Mouse (Mus musculus) 3134 (cell line): Measurements from ENCODE around the gene Gsg1.

Experiments used
- DNase-seq: peaks from one replicate; pipeline ENCODE4 v3.0.0-alpha.2; 2011; ENCODE audit warnings: low spot score; ENCODE audit not compliant: insufficient read length; ENCODE audit errors: extremely low read depth

Gene Gsg1

DNA sequence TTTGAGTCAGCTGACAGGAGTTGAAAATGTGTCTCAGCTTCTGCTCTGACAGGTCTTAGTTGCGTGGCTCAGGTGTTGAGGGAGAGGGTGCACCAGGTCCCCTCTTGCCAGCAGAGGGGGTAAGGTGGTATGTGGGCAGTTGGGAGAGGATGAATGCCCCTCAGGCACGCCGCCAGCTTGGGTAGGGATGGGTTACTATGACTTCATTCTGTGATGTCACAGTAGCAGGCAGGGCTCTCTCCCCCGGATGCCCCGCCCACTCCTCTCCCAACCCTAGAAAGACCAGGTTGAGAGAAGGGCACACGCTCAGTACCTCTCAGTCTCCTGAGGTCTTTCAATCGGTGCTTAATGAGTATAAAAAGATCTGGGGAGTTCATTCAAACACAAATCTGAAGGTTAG is at the start of gene Gsg1:
Gene Gsg1, minus strand, starts transcription at position 199 of the 400 bp plus-strand sequence.
- no peak for DNase-seq

DNA sequence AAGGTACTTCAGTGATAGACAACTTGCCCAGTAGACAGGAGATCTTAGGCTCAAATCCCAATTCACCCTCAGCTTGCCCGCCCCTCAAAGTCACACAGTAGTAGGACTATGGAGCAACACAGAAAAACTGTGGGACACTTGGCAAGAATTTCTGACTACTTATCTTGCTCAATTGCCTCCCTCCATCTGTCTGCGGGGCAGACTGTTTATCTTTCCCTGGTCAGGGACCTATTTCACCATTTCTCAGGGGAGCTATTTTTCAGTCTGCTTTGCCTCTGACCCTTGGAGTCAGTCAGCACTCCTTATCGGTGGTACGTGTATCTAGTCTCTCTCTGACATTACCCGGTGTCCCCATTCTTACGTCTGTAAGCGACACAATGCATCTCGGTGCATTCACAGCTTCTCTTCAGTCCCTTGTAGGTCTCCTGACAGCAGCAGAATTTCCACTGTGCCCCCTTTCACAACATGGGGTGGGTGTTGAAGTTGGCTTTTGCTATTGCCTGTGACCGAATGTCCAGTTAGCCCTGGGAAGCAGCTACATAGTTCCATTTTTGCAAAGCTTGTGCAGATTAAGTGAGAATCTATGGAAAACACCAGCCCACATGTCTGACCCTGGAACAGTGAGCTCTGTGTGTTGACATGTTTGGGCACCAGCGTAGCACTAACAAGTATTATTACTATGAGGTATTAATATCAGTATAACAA is 48.4 kb upstream of the Gsg1 start:
- no peak for DNase-seq

DNA sequence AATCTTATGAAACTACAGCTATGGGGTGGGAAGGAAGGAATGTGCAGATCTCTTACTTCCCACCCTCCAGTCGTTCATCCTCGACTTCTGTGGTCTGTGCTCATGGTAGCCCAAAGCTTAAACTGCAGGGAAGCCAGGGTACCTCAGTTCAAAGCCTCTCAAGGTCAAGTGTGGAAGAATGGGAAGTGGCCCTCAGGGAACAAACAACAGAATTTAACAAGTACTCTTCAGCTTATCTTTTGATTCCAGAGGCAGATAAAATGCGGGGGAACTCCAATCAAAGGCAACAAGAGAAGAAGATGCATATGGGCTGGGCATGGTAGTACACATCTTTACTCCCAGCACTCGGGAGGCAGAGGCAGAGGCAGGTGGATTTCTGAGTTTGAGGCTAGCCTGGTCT is 46.3 kb upstream of the Gsg1 start:
- DNase-seq: no peak

DNA sequence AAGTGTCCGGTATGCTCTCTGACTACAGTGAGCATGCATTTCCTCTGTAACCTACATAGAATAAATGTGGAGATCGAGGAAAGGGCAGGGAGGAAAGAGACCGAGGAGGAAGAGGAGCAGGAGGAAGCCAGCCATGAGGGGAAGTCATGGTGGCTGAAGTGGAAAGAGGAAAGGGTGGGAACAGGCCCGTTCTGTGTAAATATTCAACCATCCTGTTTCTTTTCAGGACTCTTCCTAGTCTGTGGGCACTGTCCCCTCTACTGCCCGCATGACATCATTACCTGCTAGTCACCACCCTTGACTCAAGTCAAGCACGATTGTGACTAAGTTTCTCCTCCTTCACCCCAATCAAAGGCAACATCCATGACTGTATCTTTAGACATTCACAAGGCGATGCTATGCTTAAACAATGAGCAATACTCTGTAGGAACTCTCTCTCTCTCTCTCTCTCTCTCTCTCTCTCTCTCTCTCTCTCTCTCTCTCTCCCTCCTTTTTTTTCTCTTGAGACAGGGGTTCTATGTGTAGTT is 44.9 kb upstream of the Gsg1 start:
- DNase-seq: peak; percentile 58

DNA sequence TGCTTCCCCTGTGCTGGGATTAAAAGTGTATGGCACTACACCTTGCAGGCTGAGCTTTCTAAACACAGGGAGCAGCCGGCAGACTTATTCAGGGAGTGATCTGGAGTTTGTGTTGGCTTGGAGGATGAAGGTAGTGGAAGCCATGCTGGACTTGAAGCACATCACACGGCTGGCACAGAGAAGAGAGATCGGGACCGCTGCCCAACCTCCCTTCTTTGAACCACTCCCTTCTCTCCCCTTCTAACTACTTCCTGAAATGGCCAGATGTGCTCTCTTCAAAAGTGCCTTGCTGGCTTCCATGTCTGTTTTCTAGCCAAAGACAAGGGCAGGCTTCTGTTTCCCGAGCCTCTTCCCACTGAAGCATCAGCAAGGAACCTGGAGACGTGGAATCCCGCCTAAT is 43.4 kb upstream of the Gsg1 start:
- no peak for DNase-seq

DNA sequence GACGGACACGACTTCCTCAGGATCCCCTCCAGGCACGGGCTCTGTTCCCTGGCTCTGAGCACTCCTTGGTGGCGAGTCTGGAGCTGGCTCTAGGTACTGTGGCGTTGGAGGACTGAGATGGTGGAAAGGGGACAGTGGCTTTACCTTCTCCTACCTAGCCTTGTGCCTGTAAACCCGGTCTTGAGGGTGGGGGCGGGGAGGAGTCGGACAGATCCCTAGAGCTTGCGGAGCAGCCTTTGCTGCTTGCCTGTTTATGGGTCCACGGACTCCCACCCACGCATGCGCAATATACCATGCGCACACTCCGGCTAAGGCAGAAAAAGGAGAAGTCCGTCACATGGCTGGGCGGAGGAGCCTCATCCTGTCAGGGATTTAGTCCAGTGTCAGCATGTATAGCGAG is 42.1 kb upstream of the Gsg1 start:
- peak; percentile 67 for DNase-seq

DNA sequence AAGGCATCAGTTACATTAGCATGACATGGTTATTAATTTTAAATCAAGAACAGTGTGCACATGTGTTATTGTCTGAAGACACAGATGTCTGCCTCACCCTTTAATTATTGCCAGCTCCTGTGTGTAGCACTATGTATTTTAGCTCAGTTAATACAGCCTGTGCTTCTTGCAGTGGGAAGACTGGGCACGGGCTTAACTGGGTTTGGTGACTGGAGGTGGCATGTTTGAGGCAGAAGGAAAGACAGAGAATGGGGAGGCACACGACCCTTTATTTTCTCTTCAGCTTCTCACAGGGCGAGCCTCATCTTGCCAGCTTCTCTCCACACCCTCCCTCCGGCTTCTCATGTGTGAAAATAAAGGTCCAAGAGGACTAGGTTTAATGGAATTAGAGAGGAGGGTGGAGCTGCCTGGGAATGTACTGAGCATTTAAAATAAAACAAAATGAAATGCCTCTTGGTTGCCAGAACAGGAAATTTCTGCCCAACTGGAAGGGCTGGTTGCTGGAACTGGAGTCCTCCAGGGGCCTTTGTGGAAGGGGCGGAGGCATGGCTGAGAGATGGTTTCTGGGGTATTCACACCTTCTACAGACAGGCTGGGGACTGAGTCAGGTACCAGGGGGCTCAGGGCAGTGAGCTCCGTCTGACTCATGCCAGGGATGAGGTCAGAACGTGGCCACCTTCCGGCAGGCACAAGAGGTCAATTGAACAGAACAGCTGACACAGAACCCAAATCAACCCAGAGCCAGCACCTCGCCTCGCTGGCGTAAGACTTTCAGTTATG is 41.1 kb upstream of the Gsg1 start:
- DNase-seq: peak; percentile 84

DNA sequence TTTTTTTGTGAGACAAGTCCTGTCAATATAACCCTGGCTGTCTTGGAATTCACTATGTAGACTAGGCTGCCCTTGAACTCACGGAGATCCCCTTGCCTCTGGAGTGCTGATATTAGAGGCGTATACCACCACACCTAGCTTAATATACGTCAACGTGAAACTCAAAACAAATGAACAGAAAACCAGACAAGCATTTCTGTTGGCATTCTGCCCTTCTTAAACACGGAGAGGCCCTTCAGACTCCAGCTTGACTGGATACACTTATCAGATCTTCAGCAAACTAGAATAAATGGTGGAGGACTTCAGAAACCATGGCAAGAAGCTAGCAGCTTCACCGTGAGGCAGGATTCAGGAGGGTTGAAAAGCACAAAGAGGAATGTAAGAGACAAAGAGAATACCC is 40.0 kb upstream of the Gsg1 start:
- no peak for DNase-seq

DNA sequence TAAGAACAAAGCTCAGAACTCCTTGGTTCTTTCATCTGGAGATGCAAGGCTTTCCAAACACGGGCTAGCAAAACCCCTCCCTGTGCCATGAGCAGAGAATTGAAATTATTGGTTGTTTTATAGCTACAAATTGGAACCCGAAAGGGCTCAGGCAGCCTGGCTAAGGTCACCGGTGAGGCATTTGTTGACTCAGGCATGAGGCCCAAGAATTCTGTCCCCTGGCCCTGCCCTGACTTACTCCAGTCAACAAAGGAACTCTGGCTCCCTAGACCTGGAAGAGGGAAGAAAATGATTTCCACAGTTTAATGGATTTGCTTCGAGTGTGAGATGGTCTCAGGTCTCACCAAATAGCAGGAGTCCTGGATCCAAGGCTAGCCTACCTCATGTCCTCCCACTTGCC is 38.2 kb upstream of the Gsg1 start:
- DNase-seq: peak; percentile 54

DNA sequence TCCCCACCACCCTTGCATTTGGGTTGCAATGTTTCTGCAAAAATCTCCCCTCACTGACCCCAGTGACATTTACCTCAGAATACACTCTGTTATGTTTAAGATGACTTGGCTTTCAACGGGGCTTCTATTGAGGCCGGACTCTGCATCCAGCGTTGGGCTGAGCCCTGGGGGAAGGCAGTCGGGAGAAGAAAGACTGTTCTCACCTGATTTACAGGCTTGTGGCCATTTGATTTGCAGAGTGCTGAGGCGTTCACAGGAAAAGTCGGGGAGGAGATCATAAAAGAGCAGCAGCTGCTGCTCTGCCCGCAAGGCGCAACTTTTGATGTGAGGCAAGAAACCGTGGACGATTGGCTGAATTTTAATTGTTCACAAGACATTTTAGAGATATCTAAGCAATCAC is 25.7 kb upstream of the Gsg1 start:
- DNase-seq: no peak

DNA sequence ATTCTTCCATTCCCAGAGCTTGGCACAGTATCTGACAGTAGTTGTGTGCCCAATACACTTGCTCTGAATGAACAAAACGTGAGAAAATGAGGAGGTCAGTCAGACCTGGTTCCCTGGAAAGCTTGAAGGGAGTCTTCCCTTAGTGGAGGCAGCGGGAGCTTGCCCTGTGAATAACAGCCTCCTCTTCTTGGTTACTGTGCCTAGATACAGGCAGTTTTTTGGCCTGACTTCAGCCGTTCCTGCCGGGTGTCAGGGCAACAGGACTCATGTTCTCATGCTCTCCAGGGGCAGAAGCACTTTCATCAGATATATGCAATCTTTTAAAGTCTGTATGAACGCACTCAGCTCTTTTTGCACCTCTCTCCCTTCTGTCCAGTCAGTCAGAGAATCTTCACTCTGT is 25.1 kb upstream of the Gsg1 start:
- no peak for DNase-seq

DNA sequence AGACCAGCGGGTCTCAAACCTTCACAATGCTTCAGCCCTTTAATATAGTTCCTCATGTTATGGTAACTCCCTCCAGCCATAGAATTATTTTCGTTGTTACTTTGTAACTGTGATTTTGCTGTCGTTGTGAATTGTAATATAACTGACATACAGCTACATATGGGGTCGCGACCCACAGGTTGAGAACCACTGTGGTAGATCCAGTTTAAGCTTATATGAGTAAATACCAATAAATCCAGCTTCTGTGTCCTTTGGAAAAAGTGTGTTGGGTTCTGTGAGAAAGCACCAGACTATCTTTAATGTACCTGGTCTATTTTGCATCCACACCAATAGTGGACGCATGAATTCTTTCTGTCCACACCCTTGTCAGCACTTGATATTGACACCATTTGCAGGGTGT is 24.2 kb upstream of the Gsg1 start:
- no peak for DNase-seq

DNA sequence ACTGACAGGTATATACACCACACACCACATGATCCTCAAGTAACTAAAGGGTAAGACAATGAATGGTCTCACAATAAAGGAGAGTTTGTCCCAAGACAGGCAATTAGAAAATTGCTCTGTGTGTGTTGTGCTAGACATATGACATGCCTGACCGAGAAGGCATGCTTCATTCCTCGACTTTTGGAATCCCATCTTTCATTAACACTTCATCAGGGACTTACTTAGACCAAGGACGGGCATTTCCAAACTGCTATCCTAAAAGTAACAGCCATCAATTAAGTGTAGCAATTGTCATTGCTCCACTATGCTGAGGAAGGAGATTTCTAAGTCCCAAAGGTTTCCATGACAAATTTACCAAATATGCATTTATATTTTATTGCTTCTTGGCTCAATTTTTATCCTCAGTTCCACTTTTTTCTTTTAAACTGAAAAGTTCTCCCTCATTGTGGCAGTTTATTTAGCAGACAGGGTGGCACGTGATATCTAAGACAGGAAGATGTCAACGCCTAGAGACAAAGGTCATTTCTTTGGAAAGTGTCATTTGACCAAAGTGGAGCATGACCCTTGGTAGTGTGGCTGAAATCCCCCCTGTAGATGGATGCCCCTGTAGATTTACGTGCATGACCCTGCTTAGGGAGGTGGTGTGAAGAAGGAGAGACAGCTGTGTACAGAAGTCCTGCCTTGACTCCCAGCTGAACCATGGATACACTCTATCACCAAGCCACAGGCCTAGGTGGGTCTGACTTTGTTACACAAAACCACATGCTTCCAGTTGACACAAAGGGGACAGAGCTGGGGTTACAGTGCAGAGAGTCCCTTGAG is 22.5 kb upstream of the Gsg1 start:
- DNase-seq: no peak

DNA sequence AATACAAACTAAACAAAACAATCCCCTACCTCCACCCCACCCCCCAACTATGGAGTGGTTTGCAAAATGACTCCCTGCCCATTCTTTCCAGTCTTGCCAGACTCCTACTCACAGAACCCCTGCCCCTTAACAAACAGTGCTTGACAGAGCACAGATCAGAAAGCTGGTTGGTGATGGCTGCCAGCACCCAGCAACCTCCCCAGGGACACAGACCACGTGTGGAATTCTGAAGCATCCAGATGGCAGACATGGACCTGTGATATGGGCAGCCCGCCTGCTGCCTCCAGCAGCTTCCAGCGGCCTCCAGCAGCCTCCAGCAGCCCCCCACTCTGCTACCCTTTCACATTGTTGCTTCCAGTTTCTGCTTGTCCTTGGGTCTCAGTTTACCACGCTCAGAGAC is 21.1 kb upstream of the Gsg1 start:
- DNase-seq: no peak

DNA sequence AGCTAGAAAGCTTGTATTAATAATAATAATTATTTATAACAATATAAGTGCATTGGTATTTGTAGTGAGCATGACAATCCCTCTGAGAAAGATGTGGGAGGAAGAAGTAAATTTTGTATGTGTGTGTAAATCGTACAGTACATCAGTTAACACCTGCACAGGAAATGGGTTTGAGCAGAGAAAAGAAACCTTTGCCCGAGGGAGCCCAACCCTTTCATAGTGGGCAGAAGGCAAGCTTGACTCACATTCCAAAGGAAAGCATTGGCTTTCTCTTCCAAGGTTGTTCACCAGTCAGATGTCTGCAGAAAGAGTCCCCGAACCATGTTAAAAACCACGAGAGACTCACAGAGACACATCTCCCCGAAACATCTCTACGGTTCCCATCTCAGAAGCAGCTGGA is 18.9 kb upstream of the Gsg1 start:
- DNase-seq: no peak

DNA sequence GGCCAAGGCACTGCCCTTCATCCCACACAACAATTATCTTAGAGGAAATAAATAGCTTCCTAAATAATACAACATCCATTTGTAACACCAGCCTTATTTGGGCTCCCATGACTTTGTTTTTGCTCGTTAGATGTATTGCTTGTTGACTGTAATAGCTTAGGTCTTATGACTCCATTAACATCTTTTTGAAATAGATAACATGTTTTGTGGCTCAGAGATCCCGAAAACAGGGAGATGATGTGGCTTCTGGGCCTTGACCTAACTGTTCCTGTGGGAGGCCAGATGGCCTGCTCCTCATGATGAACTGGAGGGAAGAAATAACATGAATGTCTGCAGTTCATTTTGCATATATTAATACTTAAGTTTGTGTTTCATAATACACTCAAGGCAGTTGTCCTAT is 17.6 kb upstream of the Gsg1 start:
- no peak for DNase-seq

DNA sequence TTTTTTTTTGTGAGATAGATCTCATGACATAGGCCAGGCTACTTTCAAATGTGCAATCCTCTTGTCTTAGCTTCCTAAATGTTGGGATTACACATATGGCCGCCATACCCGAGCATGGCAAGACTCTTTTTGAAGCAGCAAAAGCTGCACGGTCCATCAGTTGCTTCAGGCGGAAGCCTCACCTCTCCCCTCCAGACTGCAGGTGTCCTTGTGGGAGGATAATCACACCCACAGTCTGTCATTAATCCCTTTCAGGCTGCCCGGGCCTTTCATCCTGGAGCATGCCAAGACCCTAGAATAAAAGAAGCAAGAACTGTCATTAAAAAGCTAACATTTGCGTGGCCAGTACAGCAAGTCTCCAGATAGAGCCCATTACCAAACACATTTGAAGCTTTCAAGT is 15.5 kb upstream of the Gsg1 start:
- no peak for DNase-seq

DNA sequence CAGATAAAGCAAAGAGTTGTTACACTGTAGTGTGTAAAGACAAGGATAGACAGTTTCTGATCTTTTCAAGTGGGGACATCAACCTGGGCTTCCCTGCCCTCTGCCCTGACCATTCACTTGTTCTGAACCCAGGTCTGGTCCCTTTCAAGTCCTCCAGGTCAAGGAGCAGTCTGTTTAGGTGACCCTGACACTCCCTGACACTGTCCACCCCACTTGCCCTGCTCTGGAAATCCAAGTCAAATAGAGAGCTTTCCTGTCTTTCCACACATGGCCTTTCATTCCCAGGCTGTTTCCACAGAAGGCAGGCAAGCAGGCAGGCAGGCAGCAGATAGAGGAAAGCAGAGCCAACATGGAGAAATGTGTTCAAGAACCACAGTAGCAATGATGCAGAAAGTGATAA is 14.2 kb upstream of the Gsg1 start:
- no peak for DNase-seq

DNA sequence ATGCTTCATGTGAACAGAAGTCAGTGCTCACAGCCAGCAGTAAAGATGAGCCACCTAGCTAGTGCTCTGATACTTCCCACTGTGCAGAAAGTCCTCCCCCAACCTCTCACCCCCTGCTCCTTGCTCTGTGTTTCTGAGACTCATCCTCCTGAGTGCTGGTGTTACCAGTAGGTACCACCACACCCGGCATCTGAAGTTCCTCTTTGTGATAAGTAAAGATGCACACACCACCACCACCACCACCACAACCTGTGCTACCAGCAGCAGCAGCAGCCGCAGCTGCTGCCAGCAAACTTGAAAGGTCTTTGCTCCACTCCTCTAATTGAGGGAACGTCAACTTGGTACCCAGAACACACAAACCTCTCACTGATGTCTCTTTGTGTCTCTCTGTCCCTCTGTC is 13.1 kb upstream of the Gsg1 start:
- no peak for DNase-seq

DNA sequence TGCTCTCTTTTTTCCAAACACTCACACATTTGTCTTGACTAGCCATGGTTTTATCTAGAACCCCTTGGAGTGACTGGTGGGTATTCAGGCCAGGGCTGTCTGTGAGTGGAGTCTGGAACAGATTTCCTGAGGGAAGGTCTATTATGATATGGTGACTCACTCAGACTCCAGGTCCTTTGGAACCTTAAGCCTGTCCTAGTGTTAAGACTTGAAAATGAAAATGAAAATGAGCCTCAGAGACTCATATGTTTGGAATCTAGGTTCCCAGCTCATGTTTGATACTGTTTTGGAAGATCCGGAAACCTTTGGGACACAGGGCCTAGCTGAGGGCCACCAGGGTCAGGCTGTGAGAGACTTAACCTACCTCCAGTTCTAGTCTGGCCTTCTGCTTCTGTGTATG is 11.9 kb upstream of the Gsg1 start:
- DNase-seq: peak; percentile 58

DNA sequence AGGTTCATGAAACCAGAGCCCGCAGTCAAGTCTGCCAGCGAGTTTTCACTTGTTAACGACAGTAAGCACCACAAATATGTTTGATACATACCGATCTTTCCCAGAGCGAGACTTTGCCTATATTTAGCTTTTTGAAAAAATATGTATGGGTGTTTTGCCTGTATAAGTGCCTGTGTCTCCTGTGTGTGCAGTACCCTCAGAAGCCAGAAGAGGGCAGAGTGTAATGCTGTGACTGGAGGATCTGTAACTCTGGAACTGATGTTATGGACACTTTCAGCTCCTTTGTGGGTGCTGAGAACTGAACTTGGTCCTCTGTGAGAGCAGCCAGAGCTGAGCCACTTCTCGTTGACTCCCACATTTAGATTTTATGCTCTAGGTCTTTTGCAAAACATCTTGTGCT is 10.0 kb upstream of the Gsg1 start:
- no peak for DNase-seq
